Mouse (Mus musculus) limb, embryonic 14.5 days (tissue): Measurements from ENCODE around the gene Tex19.2. TPM values are rescaled to one million over a fixed set of nuclear protein-coding genes. Genes with fewer than 3 reads are reported as not detected.

Source experiments
- ATAC-seq: fragments of 200-750 bp; cut with Nextera tagmentation; 2 replicates; pipeline ENCODE4 v1.8.0; 2017; ENCODE audit warnings: low read depth, moderate number of reproducible peaks, moderate TSS enrichment; ENCODE audit not compliant: low FRiP score
- DNase-seq: peaks from one replicate; pipeline ENCODE4 v3.0.0-alpha.2; 2015; ENCODE audit warnings: low spot score
- H3K27ac ChIP-seq: fragments of 300-500 bp; sonication (generic); replicated peaks from 2 replicates; pipeline ENCODE4 v1.5.1; 2014; ENCODE audit warnings: low read depth, mild to moderate bottlenecking, low read length, moderate library complexity, mixed read lengths
- H3K27me3 ChIP-seq: fragments of 300-500 bp; sonication (generic); 2 replicates; pipeline ENCODE4 v1.6.1; 2014; ENCODE audit warnings: low read length, mixed read lengths; ENCODE audit not compliant: control insufficient read depth, insufficient read depth
- H3K36me3 ChIP-seq: fragments of 300-500 bp; sonication (generic); 2 replicates; pipeline ENCODE4 v1.6.1; 2014; ENCODE audit warnings: mild to moderate bottlenecking, low read length, moderate library complexity, mixed read lengths; ENCODE audit not compliant: control insufficient read depth, insufficient read depth
- H3K4me1 ChIP-seq: fragments of 300-500 bp; sonication (generic); 2 replicates; pipeline ENCODE4 v1.6.1; 2014; ENCODE audit warnings: antibody characterized with exemption, low read length, mixed read lengths; ENCODE audit not compliant: control insufficient read depth, insufficient read depth
- H3K4me2 ChIP-seq: fragments of 300-500 bp; sonication (generic); replicated peaks from 2 replicates; pipeline ENCODE4 v1.6.1; 2014; ENCODE audit warnings: low read depth, mild to moderate bottlenecking, low read length, moderate library complexity; ENCODE audit not compliant: severe bottlenecking
- H3K4me3 ChIP-seq: fragments of 300-500 bp; sonication (generic); replicated peaks from 2 replicates; pipeline ENCODE4 v1.5.1; 2014; ENCODE audit warnings: low read length
- H3K9ac ChIP-seq: fragments of 300-500 bp; sonication (generic); 2 replicates; pipeline ENCODE4 v1.6.1; 2014; ENCODE audit warnings: mild to moderate bottlenecking, low read depth, low read length, moderate library complexity; ENCODE audit not compliant: severe bottlenecking
- H3K9me3 ChIP-seq: fragments of 300-500 bp; sonication (generic); 2 replicates; pipeline ENCODE4 v1.6.1; 2016; ENCODE audit warnings: low read length; ENCODE audit not compliant: control insufficient read depth
- POLR2A ChIP-seq: fragments of 200-500 bp; IDR thresholded peaks from 2 replicates; pipeline ENCODE4 v1.8.0; 2012; ENCODE audit warnings: inconsistent platforms, mild to moderate bottlenecking, moderate library complexity, borderline replicate concordance; ENCODE audit not compliant: insufficient read depth, insufficient read length; ENCODE audit errors: extremely low read depth
- WGBS: fragments of 180-500 bp; shearing (Covaris S2); extraction: QIAGEN DNeasy Blood & Tissue Kit; methylation state at CpG from one replicate; pipeline ENCODE4 v1.1.7; 2014; 5-methylcytosine and 5-hydroxymethylcytosine counted together
- polyA plus RNA-seq, 2 experiments: library from polyadenylated mRNA; depleted of rRNA in 1 of 2; stranded (reverse) in 1 of 2; unstranded in 1 of 2; fragments of >200 nt; fragmentation: Nextera tagmentation in 1 of 2; extraction: Ambion mirVana in 1 of 2; gene quantifications; 2 replicates each; pipeline versions ENCODE4 v1.2.1 to v1.2.3; 2012 to 2014

Tex19.2 gene
- polyA plus RNA-seq, 2 experiments: 0.04 TPM; not detected in 1

- no peak overlapping the region for H3K4me3 ChIP-seq
- no peak overlapping the region for H3K4me2 ChIP-seq
- H3K27me3 ChIP-seq: no peaks in the 10 kb centered on the region
- no peaks in the 10 kb centered on the region for H3K4me1 ChIP-seq
- no peaks in the 10 kb centered on the region for H3K9me3 ChIP-seq
- no peaks in the 10 kb centered on the region for H3K36me3 ChIP-seq
- DNase-seq: no peak
- no peak for TF ChIP-seq POLR2A
- 85% methylated on average over 4 of the region's 4 CpGs for WGBS
- no peak overlapping the region for H3K9ac ChIP-seq
- no peak overlapping the region for H3K27ac ChIP-seq
- no peak for ATAC-seq
Measured at GRCm38 (mm10) chr11:121123438-121123837, 5.0 kb upstream of the Tex19.2 start.

GRCm38 (mm10) chr11:121122024-121122670 is 3.7 kb upstream of the Tex19.2 start:
- TF ChIP-seq POLR2A: no peak
- Histone ChIP-seq H3K4me1 (no peaks in the 10 kb centered on the region), H3K27ac (no peak overlapping the region), H3K4me2 (no peak overlapping the region), H3K36me3 (no peaks in the 10 kb centered on the region), H3K9ac (no peak overlapping the region), H3K9me3 (no peaks in the 10 kb centered on the region), H3K27me3 (no peaks in the 10 kb centered on the region), H3K4me3 (no peak overlapping the region)
- no peak for DNase-seq
- WGBS: 77% methylated on average over 2 of the region's 2 CpGs
- no peak for ATAC-seq

GRCm38 (mm10) chr11:121121151-121121550 is 2.7 kb upstream of the Tex19.2 start:
- no peaks in the 10 kb centered on the region for H3K4me1 ChIP-seq
- ATAC-seq (no peak), DNase-seq (no peak)
- no peak overlapping the region for H3K4me2 ChIP-seq
- no peak overlapping the region for H3K27ac ChIP-seq
- no peak overlapping the region for H3K4me3 ChIP-seq
- no peaks in the 10 kb centered on the region for H3K36me3 ChIP-seq
- H3K27me3 ChIP-seq: no peaks in the 10 kb centered on the region
- 67% methylated on average over 3 of the region's 3 CpGs for WGBS
- no peaks in the 10 kb centered on the region for H3K9me3 ChIP-seq
- no peak for TF ChIP-seq POLR2A
- H3K9ac ChIP-seq: no peak overlapping the region

- no peak overlapping the region for H3K9ac ChIP-seq
- H3K4me3 ChIP-seq: no peak overlapping the region
- no peaks in the 10 kb centered on the region for H3K9me3 ChIP-seq
- no peak for ATAC-seq
- H3K36me3 ChIP-seq: no peaks in the 10 kb centered on the region
- no peak for DNase-seq
- 85% methylated on average over 18 of the region's 18 CpGs for WGBS
- no peak overlapping the region for H3K27ac ChIP-seq
- H3K4me2 ChIP-seq: no peak overlapping the region
- TF ChIP-seq POLR2A: no peak
- H3K4me1 ChIP-seq: no peaks in the 10 kb centered on the region
- no peaks in the 10 kb centered on the region for H3K27me3 ChIP-seq
Measured at GRCm38 (mm10) chr11:121118106-121118505, 371 bp downstream of the Tex19.2 start.

- DNase-seq (no peak), ATAC-seq (no peak)
- WGBS: 81% methylated on average over 5 of the region's 5 CpGs
- peaks cover 4% of the 10 kb centered on the region; the same call in 1 of the 2 replicates for H3K4me1 ChIP-seq
- no peak overlapping the region for H3K9ac ChIP-seq
- no peak overlapping the region for H3K4me3 ChIP-seq
- no peaks in the 10 kb centered on the region for H3K9me3 ChIP-seq
- H3K27me3 ChIP-seq: no peaks in the 10 kb centered on the region
- no peak for TF ChIP-seq POLR2A
- no peak overlapping the region for H3K27ac ChIP-seq
- no peak overlapping the region for H3K4me2 ChIP-seq
- no peaks in the 10 kb centered on the region for H3K36me3 ChIP-seq
Measured at GRCm38 (mm10) chr11:121112091-121112775, 6.2 kb downstream of the Tex19.2 start.
